Mouse (Mus musculus): ENCODE measurements around the gene Dync1h1. TPM values are rescaled to one million over a fixed set of nuclear protein-coding genes. Genes with fewer than 3 reads are reported as not detected.

Gene Dync1h1
- total and polyA plus RNA-seq, 3 experiments = 24.9 to 114 (median 80.1) TPM

GRCm38 (mm10) chr12:110590804-110591259 lies 10.4 kb upstream of the Dync1h1 start:
- Histone ChIP-seq H3K9me3 (replicated peaks; ENCODE audit: low read length) (no peaks in the 10 kb centered on the region), H3K9ac (ENCODE audit: insufficient read depth, low read depth) (peak overlapping the region; percentile 91), H3K79me2 (replicated peaks; ENCODE audit: control insufficient read depth, extremely low read depth, insufficient read depth, poor library complexity, severe bottlenecking) (no peaks in the 10 kb centered on the region; the same call in 1 of the 2 replicates), H3K36me3 (replicated peaks in 1 of 2; ENCODE audit: control insufficient read depth in 1 of 2, insufficient read depth in 1 of 2, low read length in 1 of 2) (peaks cover 0 to 6% of the 10 kb centered on the region in 2 experiments), H3K4me2 (ENCODE audit: insufficient read depth, low read depth, poor library complexity, severe bottlenecking) (peak overlapping the region; percentile 85), H3K4me3 (replicated peaks in 1 of 3; ENCODE audit: low read depth in 2 of 3, low read length in 2 of 3, poor library complexity in 1 of 3) (peak overlapping the region; percentile 84 to 98 (median 97)), H3K4me1 (ENCODE audit: control insufficient read depth in 1 of 2, insufficient read depth in 2 of 2) (peaks cover 6 to 24% of the 10 kb centered on the region in 2 experiments), H3K27ac (ENCODE audit: insufficient read depth, low read depth) (peak overlapping the region; percentile 82), H3K27me3 (replicated peaks) (no peaks in the 10 kb centered on the region)
- in situ Hi-C loops (cut with MboI; ENCODE audit: low pct_ligation_motif_present, low pct_unique_long_range_greater_than_20kb, low sequenced_read_pairs) = loop anchor here (5.0 kb wide), 1 partner anchor 124 kb away; no protein-coding TSS in a partner anchor
- DNase-seq (ENCODE audit: extremely low read depth) = no peak
- dilution Hi-C loops (cut with MboI; ENCODE audit: extremely low pct_ligation_motif_present, extremely low pct_unique_long_range_greater_than_20kb, low sequenced_read_pairs) = no loop called here
- TF ChIP-seq CHD1 (IDR thresholded peaks at IDR 0.05; ENCODE audit: low read depth, low read length) (0 out of 2 replicates have a peak, but pooled peaks have one; percentile 55), EP300 (IDR thresholded peaks at IDR 0.05; ENCODE audit: low read length) (no peak), POLR2AphosphoS2 (IDR thresholded peaks at IDR 0.05; ENCODE audit: low read depth, low read length) (no peak)

- H3K79me2 ChIP-seq (replicated peaks; ENCODE audit: control insufficient read depth, extremely low read depth, insufficient read depth, poor library complexity, severe bottlenecking) = no peaks in the 10 kb centered on the region; the same call in 1 of the 2 replicates
- H3K27me3 ChIP-seq (replicated peaks) = no peaks in the 10 kb centered on the region
- DNase-seq (ENCODE audit: extremely low read depth) = peak; percentile 100
- peak overlapping the region; percentile 82 for H3K27ac ChIP-seq (ENCODE audit: insufficient read depth, low read depth)
- H3K9ac ChIP-seq (ENCODE audit: insufficient read depth, low read depth) = peak overlapping the region; percentile 91
- in situ Hi-C loops (cut with MboI; ENCODE audit: low pct_ligation_motif_present, low pct_unique_long_range_greater_than_20kb, low sequenced_read_pairs) (loop anchor here (5.0 kb wide), 1 partner anchor 124 kb away; no protein-coding TSS in a partner anchor), dilution Hi-C loops (cut with MboI; ENCODE audit: extremely low pct_ligation_motif_present, extremely low pct_unique_long_range_greater_than_20kb, low sequenced_read_pairs) (no loop called here)
- H3K36me3 ChIP-seq (replicated peaks in 1 of 2; ENCODE audit: control insufficient read depth in 1 of 2, insufficient read depth in 1 of 2, low read length in 1 of 2) = peaks cover 0 to 6% of the 10 kb centered on the region in 2 experiments
- H3K4me3 ChIP-seq (replicated peaks in 1 of 3; ENCODE audit: low read depth in 2 of 3, low read length in 2 of 3, poor library complexity in 1 of 3) = peak overlapping the region; percentile 84 to 98 (median 97)
- H3K9me3 ChIP-seq (replicated peaks; ENCODE audit: low read length) = no peaks in the 10 kb centered on the region
- H3K4me2 ChIP-seq (ENCODE audit: insufficient read depth, low read depth, poor library complexity, severe bottlenecking) = peak overlapping the region; percentile 85; the same call in 1 of the 2 replicates
- H3K4me1 ChIP-seq (ENCODE audit: control insufficient read depth in 1 of 2, insufficient read depth in 2 of 2) = peaks cover 6 to 24% of the 10 kb centered on the region in 2 experiments
- TF ChIP-seq KAT2A (IDR thresholded peaks at IDR 0.05; ENCODE audit: insufficient replicate concordance, low read length) (peak; percentile 96), USF1 (IDR thresholded peaks at IDR 0.05; ENCODE audit: low read depth, low read length) (peak; percentile 95), MAZ (IDR thresholded peaks at IDR 0.05; ENCODE audit: low read depth, low read length) (no peak), MXI1 (IDR thresholded peaks at IDR 0.05; ENCODE audit: low read depth, low read length) (peak; percentile 95), CHD1 (IDR thresholded peaks at IDR 0.05; ENCODE audit: low read depth, low read length) (0 out of 2 replicates have a peak, but pooled peaks have one; percentile 19), CHD2 (IDR thresholded peaks at IDR 0.05; ENCODE audit: low read length) (peak; percentile 100), TCF12 (IDR thresholded peaks at IDR 0.05; ENCODE audit: low read depth, low read length) (peak; percentile 85), IRF4 (IDR thresholded peaks at IDR 0.05; ENCODE audit: low read depth, low read length) (peak; percentile 65), POLR2A (IDR thresholded peaks at IDR 0.05; ENCODE audit: low read depth, low read length) (peak; percentile 93), ZNF384 (IDR thresholded peaks at IDR 0.05; ENCODE audit: low read depth, low read length) (peak; percentile 27; the same call in 1 of the 2 replicates), CTCF (conservative IDR thresholded peaks at IDR 0.05 in 1 of 2, IDR thresholded peaks at IDR 0.05 in 1 of 2; ENCODE audit: low read depth in 2 of 2, low read length in 2 of 2) (no peak), UBTF (IDR thresholded peaks at IDR 0.05; ENCODE audit: low read depth, low read length) (0 out of 2 replicates have a peak, but pooled peaks have one; percentile 44), BHLHE40 (IDR thresholded peaks at IDR 0.05; ENCODE audit: low read depth, low read length) (peak; percentile 95), NRF1 (IDR thresholded peaks at IDR 0.05; ENCODE audit: low read depth, low read length) (peak; percentile 76), RAD21 (IDR thresholded peaks at IDR 0.05; ENCODE audit: low read depth, low read length) (no peak), JUN (IDR thresholded peaks at IDR 0.05; ENCODE audit: insufficient read depth, low read depth, low read length) (no peak; the same call in 1 of the 2 replicates), RCOR1 (conservative IDR thresholded peaks at IDR 0.05; ENCODE audit: low read depth, low read length) (peak; percentile 59; the same call in 1 of the 2 replicates), ELF1 (IDR thresholded peaks at IDR 0.05; ENCODE audit: low read depth, low read length) (peak; percentile 93), MYC (IDR thresholded peaks at IDR 0.05; ENCODE audit: low read depth, low read length) (peak; percentile 92), E2F4 (IDR thresholded peaks at IDR 0.05; ENCODE audit: insufficient replicate concordance, low read depth, low read length) (no peak), MAX (IDR thresholded peaks at IDR 0.05; ENCODE audit: low read length) (peak; percentile 99), HCFC1 (IDR thresholded peaks at IDR 0.05; ENCODE audit: low read depth, low read length) (peak; percentile 96), SMC3 (IDR thresholded peaks at IDR 0.05; ENCODE audit: low read depth, low read length) (0 out of 2 replicates have a peak, but pooled peaks have one; percentile 8), MEF2A (IDR thresholded peaks at IDR 0.05; ENCODE audit: borderline replicate concordance, low read depth, low read length) (no peak; the same call in 1 of the 2 replicates), ZMIZ1 (IDR thresholded peaks at IDR 0.05; ENCODE audit: low read depth, low read length) (peak; percentile 88), USF2 (conservative IDR thresholded peaks at IDR 0.05; ENCODE audit: low read depth, low read length) (peak; percentile 100), EP300 (IDR thresholded peaks at IDR 0.05; ENCODE audit: low read length) (no peak), TBP (conservative IDR thresholded peaks at IDR 0.05; ENCODE audit: low read depth, low read length) (peak; percentile 93), POLR2AphosphoS2 (IDR thresholded peaks at IDR 0.05; ENCODE audit: low read depth, low read length) (peak; percentile 88), JUND (conservative IDR thresholded peaks at IDR 0.05; ENCODE audit: low read depth, low read length) (peak; percentile 73)
These were observed 9.9 kb upstream of the Dync1h1 start for GRCm38 (mm10) chr12:110591260-110591883.

All from CH12.LX (cell line).